Mouse (Mus musculus): ENCODE data around the gene Ppp5c. TPM values are rescaled to one million over a fixed set of nuclear protein-coding genes. Genes with fewer than 3 reads are reported as not detected.

Gene Ppp5c
- polyA plus RNA-seq, 1 experiment = 278 TPM

- TF ChIP-seq POLR2A (IDR thresholded peaks at IDR 0.05; ENCODE audit: low read depth, low read length) (no peak), CTCF (IDR thresholded peaks at IDR 0.05; ENCODE audit: extremely low read depth, insufficient read length, insufficient replicate concordance, low read depth, low read length) (peak; percentile 94; the same call in 1 of the 2 replicates)
These were observed 25.1 kb downstream of the Ppp5c start for GRCm38 (mm10) chr7:17002375-17003195.

GRCm38 (mm10) chr7:16999650-17000049 is 28.1 kb downstream of the Ppp5c start:
- Histone ChIP-seq H3K4me1 (ENCODE audit: control insufficient read depth, insufficient read depth, insufficient read length, low read length) (peaks cover 14% of the 10 kb centered on the region), H3K27ac (ENCODE audit: insufficient read depth, low read depth, low read length) (no peak overlapping the region), H3K27me3 (ENCODE audit: control insufficient read depth, insufficient read depth, low read length) (no peaks in the 10 kb centered on the region), H3K4me3 (ENCODE audit: low read depth, low read length) (no peak overlapping the region), H3K36me3 (ENCODE audit: control insufficient read depth, insufficient read depth, low read length) (peaks cover 8% of the 10 kb centered on the region)
- peak; percentile 96; the same call in 1 of the 2 replicates for TF ChIP-seq CTCF (IDR thresholded peaks at IDR 0.05; ENCODE audit: extremely low read depth, insufficient read length, insufficient replicate concordance, low read depth, low read length)
- TF ChIP-seq POLR2A (IDR thresholded peaks at IDR 0.05; ENCODE audit: low read depth, low read length) = no peak
- WGBS = 26% methylated on average over 4 of the region's 4 CpGs

More at GRCm38 (mm10) chr7:17002375-17003195, 25.1 kb downstream of the Ppp5c start:
- Histone ChIP-seq H3K4me3 (ENCODE audit: low read depth, low read length) (no peak overlapping the region), H3K4me1 (ENCODE audit: control insufficient read depth, insufficient read depth, insufficient read length, low read length) (peaks cover 26% of the 10 kb centered on the region), H3K27ac (ENCODE audit: insufficient read depth, low read depth, low read length) (peak overlapping the region; percentile 88), H3K27me3 (ENCODE audit: control insufficient read depth, insufficient read depth, low read length) (no peaks in the 10 kb centered on the region), H3K36me3 (ENCODE audit: control insufficient read depth, insufficient read depth, low read length) (peaks cover 35% of the 10 kb centered on the region)
- 7% methylated on average over 7 of the region's 7 CpGs for WGBS

GRCm38 (mm10) chr7:16999233-16999632 is 28.5 kb downstream of the Ppp5c start:
- Histone ChIP-seq H3K4me1 (ENCODE audit: control insufficient read depth, insufficient read depth, insufficient read length, low read length) (peaks cover 12% of the 10 kb centered on the region), H3K27me3 (ENCODE audit: control insufficient read depth, insufficient read depth, low read length) (no peaks in the 10 kb centered on the region), H3K4me3 (ENCODE audit: low read depth, low read length) (no peak overlapping the region), H3K36me3 (ENCODE audit: control insufficient read depth, insufficient read depth, low read length) (peaks cover 4% of the 10 kb centered on the region; the same call in 1 of the 2 replicates), H3K27ac (ENCODE audit: insufficient read depth, low read depth, low read length) (no peak overlapping the region)
- TF ChIP-seq POLR2A (IDR thresholded peaks at IDR 0.05; ENCODE audit: low read depth, low read length) = no peak
- TF ChIP-seq CTCF (IDR thresholded peaks at IDR 0.05; ENCODE audit: extremely low read depth, insufficient read length, insufficient replicate concordance, low read depth, low read length) = no peak
- whole genome bisulfite sequencing = 45% methylated on average over 4 of the region's 4 CpGs

GRCm38 (mm10) chr7:16995345-16995744 is 32.4 kb downstream of the Ppp5c start:
- TF ChIP-seq CTCF (IDR thresholded peaks at IDR 0.05; ENCODE audit: extremely low read depth, insufficient read length, insufficient replicate concordance, low read depth, low read length) = no peak
- TF ChIP-seq POLR2A (IDR thresholded peaks at IDR 0.05; ENCODE audit: low read depth, low read length) = no peak
- Histone ChIP-seq H3K27me3 (ENCODE audit: control insufficient read depth, insufficient read depth, low read length) (0 out of 2 replicates have a peak, but pooled peaks cover 3% of the 10 kb centered on the region), H3K4me1 (ENCODE audit: control insufficient read depth, insufficient read depth, insufficient read length, low read length) (no peaks in the 10 kb centered on the region), H3K27ac (ENCODE audit: insufficient read depth, low read depth, low read length) (no peak overlapping the region), H3K4me3 (ENCODE audit: low read depth, low read length) (no peak overlapping the region), H3K36me3 (ENCODE audit: control insufficient read depth, insufficient read depth, low read length) (no peaks in the 10 kb centered on the region)
- WGBS = 67% methylated on average over 4 of the region's 4 CpGs

- Histone ChIP-seq H3K4me3 (ENCODE audit: low read depth, low read length) (peak overlapping the region; percentile 52), H3K4me1 (ENCODE audit: control insufficient read depth, insufficient read depth, insufficient read length, low read length) (no peaks in the 10 kb centered on the region), H3K27me3 (ENCODE audit: control insufficient read depth, insufficient read depth, low read length) (0 out of 2 replicates have a peak, but pooled peaks cover 3% of the 10 kb centered on the region), H3K36me3 (ENCODE audit: control insufficient read depth, insufficient read depth, low read length) (no peaks in the 10 kb centered on the region), H3K27ac (ENCODE audit: insufficient read depth, low read depth, low read length) (0 out of 2 replicates have a peak overlapping the region, but pooled peaks have one; percentile 8)
- TF ChIP-seq CTCF (IDR thresholded peaks at IDR 0.05; ENCODE audit: extremely low read depth, insufficient read length, insufficient replicate concordance, low read depth, low read length) (no peak), POLR2A (IDR thresholded peaks at IDR 0.05; ENCODE audit: low read depth, low read length) (no peak)
- 16% methylated on average over 20 of the region's 20 CpGs for WGBS
These were observed 33.3 kb downstream of the Ppp5c start for GRCm38 (mm10) chr7:16994400-16994799.

GRCm38 (mm10) chr7:16993651-16994399 is 33.9 kb downstream of the Ppp5c start:
- 0 out of 2 replicates have a peak, but pooled peaks cover 3% of the 10 kb centered on the region for H3K27me3 ChIP-seq (ENCODE audit: control insufficient read depth, insufficient read depth, low read length)
- H3K36me3 ChIP-seq (ENCODE audit: control insufficient read depth, insufficient read depth, low read length) = no peaks in the 10 kb centered on the region
- H3K4me1 ChIP-seq (ENCODE audit: control insufficient read depth, insufficient read depth, insufficient read length, low read length) = no peaks in the 10 kb centered on the region
- TF ChIP-seq CTCF (IDR thresholded peaks at IDR 0.05; ENCODE audit: extremely low read depth, insufficient read length, insufficient replicate concordance, low read depth, low read length) (no peak), POLR2A (IDR thresholded peaks at IDR 0.05; ENCODE audit: low read depth, low read length) (no peak)
- peak overlapping the region; percentile 52 for H3K4me3 ChIP-seq (ENCODE audit: low read depth, low read length)
- peak overlapping the region; percentile 8; the same call in 1 of the 2 replicates for H3K27ac ChIP-seq (ENCODE audit: insufficient read depth, low read depth, low read length)
- WGBS = 12% methylated on average over 27 of the region's 27 CpGs
